Mouse (Mus musculus) layer of hippocampus, adult 9-10 months (tissue): ENCODE results near the gene Sec14l3.
"Not testable (repeated sequence)": the region's sequence is repeated elsewhere in the genome, so short reads cannot be mapped to it uniquely, and the experiment has no call there.

Experiments
- DNase-seq: peaks from one replicate; pipeline ENCODE4 v3.0.0; 2022; ENCODE audit warnings: low spot score

The Sec14l3 gene

DNA sequence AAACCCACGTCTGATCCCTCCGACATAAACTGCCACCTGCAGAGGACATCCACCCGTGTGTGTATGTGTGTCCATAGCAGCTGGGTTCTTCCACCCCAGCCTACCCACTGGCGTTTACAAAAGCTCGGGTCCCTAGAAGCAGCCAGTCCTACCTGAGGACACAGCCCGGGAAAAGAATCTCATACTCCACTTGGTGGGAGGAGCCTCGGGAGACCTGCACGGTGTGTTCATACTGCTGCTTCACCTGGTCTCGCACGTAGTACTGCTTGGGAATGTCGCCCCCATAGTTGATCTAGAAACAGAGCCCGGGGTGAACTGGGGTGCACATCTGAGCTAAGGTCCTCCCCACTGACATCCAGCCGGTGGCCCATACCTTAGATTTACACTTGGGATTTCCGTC is 38.9 kb downstream of the Sec14l3 start:
- DNase-seq = no peak

GRCm38 (mm10) chr11:4104989-4105388 is 40.3 kb downstream of the Sec14l3 start:
- DNase-seq = no peak

DNA sequence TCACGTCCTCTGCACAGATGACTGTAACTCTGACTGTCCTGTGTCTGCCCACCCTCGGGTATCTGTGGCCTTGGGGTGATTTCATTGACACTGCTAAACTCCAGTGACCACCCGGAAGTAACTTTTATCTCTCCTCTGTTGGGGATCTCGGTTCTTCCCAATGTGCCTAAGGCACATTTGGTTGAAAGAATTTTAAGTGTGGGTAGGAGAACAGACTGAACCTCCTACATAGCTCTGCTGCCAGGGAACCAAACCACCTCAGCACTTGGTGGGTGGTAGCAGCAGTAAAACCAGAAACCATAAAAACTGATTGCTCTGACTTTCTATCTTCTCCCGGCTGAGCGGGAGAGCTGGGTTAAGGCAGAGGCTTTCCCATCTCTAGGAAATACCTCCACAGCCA is 40.8 kb downstream of the Sec14l3 start:
- DNase-seq = no peak

DNA sequence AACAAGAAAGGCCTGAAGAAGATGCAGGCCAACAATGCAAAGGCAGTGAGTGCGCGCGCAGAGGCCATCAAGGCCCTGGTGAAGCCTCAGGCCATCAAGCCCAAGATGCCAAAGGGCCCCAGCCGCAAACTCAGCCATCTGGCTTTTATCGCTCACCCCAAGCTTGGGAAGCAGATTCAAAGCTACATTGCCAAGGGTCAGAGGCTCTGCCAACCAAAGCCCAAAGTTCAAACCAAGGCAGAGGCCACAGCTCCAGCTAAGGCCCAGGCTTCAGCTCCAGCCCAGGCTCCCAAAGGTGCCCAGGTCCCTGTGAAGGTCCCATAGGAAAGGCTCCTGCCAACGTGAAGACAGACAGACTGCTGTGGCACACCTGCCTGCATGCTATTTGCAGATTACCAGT is 43.3 kb downstream of the Sec14l3 start:
- not testable (repeated sequence) for DNase-seq

- DNase-seq = no peak
Observed at GRCm38 (mm10) chr11:4108691-4109090, 44.0 kb downstream of the Sec14l3 start.

- DNase-seq = no peak
Observed at GRCm38 (mm10) chr11:4112033-4112432, 47.4 kb downstream of the Sec14l3 start.

DNA sequence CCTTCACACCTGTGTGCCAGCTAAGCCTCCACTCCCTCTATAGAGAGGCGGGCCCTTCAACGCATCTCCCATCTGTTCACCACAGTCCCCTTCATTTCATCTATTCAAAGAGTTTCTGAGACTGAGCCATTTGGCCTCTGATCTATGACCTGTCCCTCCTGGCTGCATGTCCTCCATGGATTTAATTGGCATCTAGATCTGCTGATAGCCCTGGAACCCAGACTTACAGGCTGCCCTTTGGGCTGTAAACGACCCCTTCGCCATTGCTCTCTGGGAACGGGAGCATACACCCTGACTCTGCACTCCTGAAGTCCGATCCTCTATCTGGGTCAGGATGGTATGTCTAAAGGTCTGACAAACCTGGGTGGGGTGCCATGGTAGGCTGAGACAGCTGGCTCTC is 48.2 kb downstream of the Sec14l3 start:
- DNase-seq = no peak

GRCm38 (mm10) chr11:4113496-4113895 is 48.9 kb downstream of the Sec14l3 start:
- no peak for DNase-seq

- DNase-seq = no peak
Observed at GRCm38 (mm10) chr11:4113970-4114369, 49.3 kb downstream of the Sec14l3 start.

GRCm38 (mm10) chr11:4114541-4114940 is 49.9 kb downstream of the Sec14l3 start:
- DNase-seq = not testable (repeated sequence)

- no peak for DNase-seq
Observed at GRCm38 (mm10) chr11:4115407-4115806, 50.8 kb downstream of the Sec14l3 start.

DNA sequence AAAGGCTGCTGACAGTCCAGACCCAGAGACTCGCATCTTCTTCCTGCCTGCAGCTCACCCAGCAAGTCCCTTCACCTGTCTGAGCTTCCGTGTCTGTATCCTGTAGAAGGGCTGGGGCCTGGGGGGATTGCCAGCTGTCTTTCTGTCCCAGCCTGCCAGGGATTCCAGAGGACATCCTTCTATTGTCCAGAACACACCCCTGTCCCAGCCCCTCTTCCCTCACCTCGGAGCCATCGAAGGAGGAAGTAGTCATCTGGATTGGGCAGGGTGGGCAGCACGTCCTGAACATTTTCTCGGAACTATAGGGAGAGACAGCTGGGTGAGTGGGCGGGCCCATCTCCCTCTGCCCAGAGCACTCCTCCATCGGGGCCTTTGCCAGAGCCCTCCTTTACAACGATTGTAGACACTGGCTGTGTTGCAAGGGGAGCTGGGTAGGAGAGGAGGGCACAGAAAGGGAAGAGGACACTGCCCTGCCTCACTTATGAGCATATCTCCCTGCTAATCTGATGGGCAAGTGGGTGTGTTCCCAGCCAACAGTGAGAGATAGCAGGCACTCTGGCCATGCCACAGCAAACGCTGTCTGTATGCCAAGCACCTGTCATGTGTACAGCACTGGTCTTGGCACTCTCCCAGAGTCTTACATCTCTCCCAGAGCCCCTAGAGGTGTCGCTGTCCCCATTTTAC is 52.0 kb downstream of the Sec14l3 start:
- DNase-seq = no peak

DNA sequence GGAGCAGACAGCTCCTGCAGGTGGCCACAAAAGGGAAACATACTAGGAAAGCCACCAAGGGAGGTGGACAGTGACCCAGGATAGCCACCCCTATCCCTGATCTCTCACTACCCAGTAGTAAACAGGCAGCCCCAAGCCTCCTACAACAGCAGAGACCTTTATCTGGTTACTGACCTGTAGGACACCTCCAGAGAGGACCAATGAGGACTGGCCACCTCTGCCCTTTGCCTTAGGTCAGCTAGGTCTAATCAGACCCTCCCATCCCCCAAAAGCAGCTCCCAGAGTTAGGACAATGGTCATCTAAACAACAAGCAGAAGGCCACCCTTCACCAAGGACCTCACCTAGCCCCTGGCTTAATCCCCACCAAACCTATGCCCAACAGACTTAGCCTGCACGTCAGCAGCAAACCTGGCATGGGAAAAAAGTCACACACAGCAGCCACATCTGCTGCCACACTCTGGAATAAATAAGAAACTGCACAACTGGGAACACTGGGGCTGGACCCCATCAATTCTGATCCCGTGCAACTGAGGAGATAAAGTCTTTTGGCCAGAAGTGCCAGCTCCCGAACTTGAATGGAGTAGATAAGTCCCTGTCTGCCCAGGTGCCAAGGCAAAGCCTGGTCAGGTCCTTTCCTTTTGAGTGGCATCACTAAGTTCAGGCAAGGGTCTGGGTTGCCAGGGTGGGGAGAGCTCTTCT is 52.9 kb downstream of the Sec14l3 start:
- no peak for DNase-seq

DNA sequence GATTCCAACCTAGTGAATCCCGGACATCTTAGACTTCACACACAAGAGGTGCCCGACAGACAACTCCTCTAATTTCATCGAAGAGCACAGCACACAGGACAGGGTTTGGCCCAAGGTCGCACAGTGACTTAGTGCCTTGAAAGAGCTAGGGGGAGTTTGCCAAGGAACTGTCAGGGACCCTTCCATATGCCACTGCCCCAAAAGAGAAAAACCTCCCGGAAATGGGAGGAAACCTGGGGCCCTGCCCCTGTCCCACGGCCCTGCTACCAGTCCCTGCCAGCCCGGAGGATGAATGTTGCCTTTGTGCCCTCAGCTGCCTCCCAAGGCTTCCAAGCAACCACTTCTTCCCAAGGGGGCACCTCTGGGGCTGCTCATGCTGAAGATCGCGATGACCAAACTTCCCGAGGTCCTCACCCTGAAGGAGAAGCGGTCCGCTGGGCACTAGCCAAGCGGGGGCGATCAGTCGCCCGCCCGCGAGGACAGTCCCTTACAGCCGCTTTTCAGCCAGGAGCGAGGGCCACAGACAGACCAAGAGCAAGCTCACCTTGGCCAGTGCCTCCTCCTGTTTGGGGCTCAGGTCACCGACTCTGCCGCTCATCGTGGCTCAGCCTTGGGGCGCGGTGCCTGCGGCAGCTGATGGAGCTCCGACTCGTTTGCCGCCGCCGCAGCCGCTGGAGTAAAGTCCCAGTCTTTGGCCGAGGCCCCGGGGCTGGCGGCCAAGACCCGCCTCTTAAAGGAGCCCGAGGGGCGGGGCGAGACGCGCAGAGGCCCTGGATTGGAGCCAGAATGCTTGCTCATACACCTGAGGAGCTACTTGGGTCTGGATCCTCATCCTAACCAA is 53.7 kb downstream of the Sec14l3 start:
- no peak for DNase-seq

GRCm38 (mm10) chr11:4119635-4120034 is 55.0 kb downstream of the Sec14l3 start:
- no peak for DNase-seq

DNA sequence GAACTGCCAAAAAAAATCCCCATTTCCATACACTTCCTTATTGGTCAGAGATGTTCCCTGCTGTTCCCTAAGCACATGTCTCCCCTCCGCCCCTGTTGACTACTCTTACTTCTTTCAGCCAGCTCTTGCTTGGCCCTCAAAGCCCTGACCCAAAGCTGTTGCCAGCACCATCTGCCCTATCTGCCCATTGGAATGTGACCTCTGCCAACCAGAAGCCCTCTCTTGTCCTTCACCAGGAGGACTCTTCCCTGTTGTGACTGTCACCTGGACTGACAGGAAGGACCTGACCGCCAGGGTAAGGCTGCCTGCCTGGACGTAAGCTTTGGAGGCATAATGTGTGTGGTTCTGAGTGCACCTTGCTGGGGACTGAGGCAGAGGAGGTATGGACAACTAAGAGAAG is 57.0 kb downstream of the Sec14l3 start:
- no peak for DNase-seq

GRCm38 (mm10) chr11:4122226-4122625 is 57.6 kb downstream of the Sec14l3 start:
- no peak for DNase-seq

GRCm38 (mm10) chr11:4122742-4123579 is 58.3 kb downstream of the Sec14l3 start, which contains the start of gene Sec14l2:
Gene Sec14l2 (minus strand): TSS chr11:4123415.
- DNase-seq = no peak

- DNase-seq = no peak
Observed at GRCm38 (mm10) chr11:4123922-4124321, 59.3 kb downstream of the Sec14l3 start.

DNA sequence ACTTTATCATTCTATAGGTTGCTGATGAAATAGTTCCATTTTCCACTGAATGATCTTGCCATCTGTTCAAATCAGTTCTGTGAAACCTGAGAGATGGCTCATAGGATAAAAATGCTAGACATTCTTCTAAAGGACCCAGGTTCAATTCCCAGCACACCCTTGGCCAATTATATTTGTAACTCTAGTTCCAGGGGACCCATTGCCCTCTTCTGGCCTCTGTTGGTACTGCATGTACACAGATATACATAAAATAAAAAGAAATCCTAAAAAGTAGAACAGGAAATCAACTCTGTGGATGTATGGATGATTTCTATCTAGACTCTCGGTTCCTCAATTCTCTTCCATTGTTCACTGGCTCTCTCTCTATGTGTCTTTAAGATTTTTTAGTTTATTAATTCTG is 62.4 kb downstream of the Sec14l3 start:
- DNase-seq = no peak
